Mouse (Mus musculus) hindbrain, embryonic 14.5 days (tissue): Measurements from ENCODE around the gene Glg1. TPM values are rescaled to one million over a fixed set of nuclear protein-coding genes. Genes with fewer than 3 reads are reported as not detected.

Experiments used
- ATAC-seq: fragments of 200-750 bp; cut with Nextera tagmentation; 2 replicates; pipeline ENCODE4 v1.8.0; 2017; ENCODE audit warnings: moderate number of reproducible peaks, mild to moderate bottlenecking, moderate TSS enrichment, moderate library complexity; ENCODE audit not compliant: low FRiP score
- DNase-seq: peaks from one replicate; pipeline ENCODE4 v3.0.0-alpha.2; 2015; ENCODE audit warnings: low spot score
- H3K27ac ChIP-seq: fragments of 300-500 bp; sonication (generic); 2 replicates; pipeline ENCODE4 v1.5.1; 2014; ENCODE audit warnings: mild to moderate bottlenecking, moderate library complexity
- H3K27me3 ChIP-seq: fragments of 300-500 bp; sonication (generic); 2 replicates; pipeline ENCODE4 v1.6.1; 2014; ENCODE audit warnings: mild to moderate bottlenecking, low read length, mixed read lengths; ENCODE audit not compliant: control insufficient read depth, insufficient read depth
- H3K36me3 ChIP-seq: fragments of 300-500 bp; sonication (generic); replicated peaks from 2 replicates; pipeline ENCODE4 v1.6.1; 2014; ENCODE audit not compliant: control insufficient read depth, insufficient read depth
- H3K4me1 ChIP-seq: fragments of 300-500 bp; sonication (generic); replicated peaks from 2 replicates; pipeline ENCODE4 v1.6.1; 2014; ENCODE audit warnings: antibody characterized with exemption, low read length, mixed read lengths; ENCODE audit not compliant: control insufficient read depth, insufficient read depth
- H3K4me2 ChIP-seq: fragments of 300-500 bp; sonication (generic); replicated peaks from 2 replicates; pipeline ENCODE4 v1.6.1; 2014; ENCODE audit warnings: mild to moderate bottlenecking, moderate library complexity
- H3K4me3 ChIP-seq: fragments of 300-500 bp; sonication (generic); replicated peaks from 2 replicates; pipeline ENCODE4 v1.5.1; 2014; ENCODE audit warnings: mild to moderate bottlenecking, low read length
- H3K9ac ChIP-seq: fragments of 300-500 bp; sonication (generic); 2 replicates; pipeline ENCODE4 v1.6.1; 2014
- H3K9me3 ChIP-seq: fragments of 300-500 bp; sonication (generic); 2 replicates; pipeline ENCODE4 v1.6.1; 2016; ENCODE audit warnings: low read length; ENCODE audit not compliant: control insufficient read depth
- WGBS: fragments of 180-500 bp; shearing (Covaris S2); extraction: QIAGEN DNeasy Blood & Tissue Kit; methylation state at CpG from one replicate; pipeline ENCODE4 v1.1.7; 2014; 5-methylcytosine and 5-hydroxymethylcytosine counted together
- microRNA-seq: library from miRNA; unstranded; fragments of <30 nt; microRNA quantifications from one replicate; pipeline ENCODE4, GENCODE M21; 2016
- polyA plus RNA-seq: library from polyadenylated mRNA; unstranded; fragments of >200 nt; fragmentation: Nextera tagmentation; extraction: Ambion mirVana; gene quantifications from 2 replicates; pipeline ENCODE4 v1.2.1, GENCODE M21; 2014

The Glg1 gene
- polyA plus RNA-seq, 1 experiment from 2014 or later: 85.8 TPM

GRCm38 (mm10) chr8:111119481-111119880 lies 139.5 kb downstream of the Glg1 start:
- Histone ChIP-seq H3K27me3 (no peaks in the 10 kb centered on the region), H3K36me3 (peaks cover 93% of the 10 kb centered on the region), H3K4me3 (no peak overlapping the region), H3K4me1 (no peaks in the 10 kb centered on the region), H3K9ac (no peak overlapping the region), H3K27ac (no peak overlapping the region), H3K4me2 (no peak overlapping the region), H3K9me3 (no peaks in the 10 kb centered on the region)
- WGBS: 90% methylated on average over 3 of the region's 3 CpGs
- ATAC-seq (no peak), DNase-seq (no peak)

- Histone ChIP-seq H3K36me3 (peaks cover 79% of the 10 kb centered on the region), H3K9ac (no peak overlapping the region), H3K9me3 (no peaks in the 10 kb centered on the region), H3K4me3 (no peak overlapping the region), H3K4me2 (no peak overlapping the region), H3K27ac (no peak overlapping the region), H3K27me3 (no peaks in the 10 kb centered on the region), H3K4me1 (no peaks in the 10 kb centered on the region)
- ATAC-seq (no peak), DNase-seq (no peak)
- 94% methylated on average over 5 of the region's 5 CpGs for WGBS
Measured at GRCm38 (mm10) chr8:111114891-111115290, 144.1 kb downstream of the Glg1 start.

Small RNA genes within 50 kb of the gene (microRNA-seq; reads per million reads assigned to microRNA genes)
- gene Gm23193: not detected

Other genes starting within 250 kb of the Glg1 start
- 8.1 and 9.1 TPM in 2 replicates for gene Ddx19b, start 227.5 kb downstream of the Glg1 start, polyA plus RNA-seq
- 79.2 and 91.1 TPM in 2 replicates for gene Aars, start 226.1 kb downstream of the Glg1 start, polyA plus RNA-seq
- gene Exosc6, start 202.9 kb downstream of the Glg1 start, polyA plus RNA-seq: not detected in 2 replicates
- gene Clec18a, start 166.8 kb downstream of the Glg1 start, polyA plus RNA-seq: 0.44 and 0.73 TPM in 2 replicates
- gene Pdpr, start 164.6 kb downstream of the Glg1 start, polyA plus RNA-seq: 7.2 and 8.4 TPM in 2 replicates
- gene Rfwd3, start 41.0 kb upstream of the Glg1 start, polyA plus RNA-seq: 24.9 and 30.0 TPM in 2 replicates
- 0.40 and 0.47 TPM in 2 replicates for gene Mlkl, start 79.0 kb upstream of the Glg1 start, polyA plus RNA-seq
- 0.74 and 0.93 TPM in 2 replicates for gene Fa2h, start 134.6 kb upstream of the Glg1 start, polyA plus RNA-seq